Mouse (Mus musculus) C3H10T1/2 (cell line): ENCODE data around the gene Nt5dc3. TPM values are rescaled to one million over a fixed set of nuclear protein-coding genes. Genes with fewer than 3 reads are reported as not detected.

Source experiments
- polyA plus RNA-seq, 2 experiments: library from polyadenylated mRNA; unstranded; fragments of >200 nt; fragmentation: generic; extraction: Trizol; gene quantifications; one replicate each; pipeline ENCODE4 v1.2.1; 2012; ENCODE audit warnings: missing spikeins in 2 of 2

Nt5dc3 gene
- 10 to 100 TPM in 1 of 2 experiments, 1 to 10 TPM in 1; 3.0 to 18.0 TPM for polyA plus RNA-seq

DNA sequence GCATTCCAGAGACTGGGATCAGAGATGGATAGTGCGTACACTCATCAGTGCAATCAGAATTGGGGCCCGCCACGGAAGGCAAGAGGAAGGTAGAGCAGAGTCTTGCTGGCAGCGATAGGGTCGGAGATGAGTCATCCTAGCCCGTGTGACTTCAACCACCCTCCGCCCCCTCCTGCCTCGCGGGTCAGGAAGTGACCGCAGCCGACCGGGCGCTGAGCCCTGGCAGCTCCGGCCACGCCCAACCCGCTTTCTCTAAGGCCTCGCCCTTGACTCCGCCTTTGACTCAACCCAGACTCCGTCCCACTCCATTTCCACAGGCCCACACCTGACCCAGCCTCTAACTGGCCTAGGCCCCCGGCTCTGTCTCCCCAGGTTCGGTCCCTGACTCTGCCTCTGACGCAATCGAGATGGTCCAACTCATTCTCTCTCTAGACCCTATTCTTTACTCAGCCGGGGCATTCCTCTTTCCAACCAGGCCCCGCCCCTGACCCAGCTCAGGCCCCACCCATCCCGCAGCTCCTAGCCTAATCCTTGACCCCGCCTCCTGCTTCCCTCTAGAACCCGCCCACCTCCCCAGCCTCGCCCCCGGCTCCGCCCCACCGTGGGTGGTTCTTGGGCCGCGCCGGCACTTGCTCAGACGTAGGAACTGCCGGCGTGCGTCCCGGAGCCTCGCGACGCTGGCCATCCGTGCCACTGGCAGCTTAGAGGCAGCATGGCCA lies at the start of gene Nt5dc3:
Nt5dc3 (plus strand) TSS at position 608 of the 719 bp plus-strand sequence.

GRCm38 (mm10) chr10:86763672-86764071 lies 15.1 kb upstream of the Nt5dc3 start, which contains the start of gene Gm49358:
Gm49358 (plus strand) TSS chr10:86763972.

Other genes starting within 250 kb of the Nt5dc3 start
- 100 to 1,000 TPM in 1 of 2 experiments, 10 to 100 TPM in 1; 19.3 to 160 TPM for gene Hsp90b1, start 73.5 kb upstream of the Nt5dc3 start, polyA plus RNA-seq
- gene Ttc41, start 73.2 kb upstream of the Nt5dc3 start, polyA plus RNA-seq = under 1 TPM; 0.04 to 0.80 TPM
- not detected for gene Gm49358, start 15.0 kb upstream of the Nt5dc3 start, polyA plus RNA-seq
- gene Stab2, start 229.0 kb downstream of the Nt5dc3 start, polyA plus RNA-seq = 1 to 10 TPM in 1 of 2 experiments, under 1 TPM in 1; 0.04 to 2.3 TPM